Mouse (Mus musculus): Measurements from ENCODE around the gene Ppm1h. TPM values are rescaled to one million over a fixed set of nuclear protein-coding genes. Genes with fewer than 3 reads are reported as not detected.

Gene Ppm1h
- polyA plus RNA-seq, 1 experiment from 2014 or later, result 20.3 TPM

DNA sequence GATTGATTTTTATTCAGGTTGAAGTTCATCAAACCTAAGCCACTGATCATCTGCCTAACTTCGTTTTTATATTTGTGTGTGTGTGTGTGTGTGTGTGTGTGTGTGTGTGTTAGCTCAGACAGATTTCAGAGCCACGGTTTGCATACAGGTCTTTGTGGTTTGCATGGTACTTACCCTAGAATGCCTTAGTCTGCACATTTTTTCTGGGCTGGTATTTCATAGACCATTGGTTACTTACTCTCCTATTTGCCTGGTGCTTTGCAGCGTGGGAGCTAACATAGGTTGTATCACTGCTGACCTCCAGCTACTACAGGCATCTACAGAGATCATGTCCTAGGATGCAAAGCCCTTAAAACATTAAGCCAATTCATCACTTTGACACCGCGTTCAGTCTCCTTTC, 33.7 kb downstream of the Ppm1h start:
- Histone ChIP-seq H3K4me1 (replicated peaks) (peaks cover 65% of the 10 kb centered on the region), H3K4me3 (no peak overlapping the region), H3K4me2 (no peak overlapping the region), H3K36me3 (no peaks in the 10 kb centered on the region), H3K9ac (no peak overlapping the region), H3K27ac (peak overlapping the region; percentile 45; the same call in 1 of the 2 replicates), H3K27me3 (no peaks in the 10 kb centered on the region), H3K9me3 (no peaks in the 10 kb centered on the region)
- 62% methylated on average over 5 of the region's 5 CpGs for WGBS
- no peak for ATAC-seq (ENCODE audit: low FRiP score)

- Histone ChIP-seq H3K4me3 (no peak overlapping the region), H3K9ac (0 out of 2 replicates have a peak overlapping the region, but pooled peaks have one; percentile 8), H3K4me2 (no peak overlapping the region), H3K4me1 (replicated peaks) (peaks cover 55% of the 10 kb centered on the region), H3K36me3 (no peaks in the 10 kb centered on the region), H3K27ac (peak overlapping the region; percentile 61), H3K27me3 (no peaks in the 10 kb centered on the region), H3K9me3 (no peaks in the 10 kb centered on the region)
- 62% methylated on average over 12 of the region's 12 CpGs for WGBS
- ATAC-seq (ENCODE audit: low FRiP score), result no peak
Observed at GRCm38 (mm10) chr10:122715856-122716255, 37.3 kb downstream of the Ppm1h start.

- Histone ChIP-seq H3K4me3 (no peak overlapping the region), H3K27ac (peak overlapping the region; percentile 61), H3K27me3 (no peaks in the 10 kb centered on the region), H3K9me3 (no peaks in the 10 kb centered on the region), H3K4me1 (replicated peaks) (peaks cover 50% of the 10 kb centered on the region), H3K9ac (peak overlapping the region; percentile 8; the same call in 1 of the 2 replicates), H3K36me3 (no peaks in the 10 kb centered on the region), H3K4me2 (no peak overlapping the region)
- 33% methylated on average over 8 of the region's 8 CpGs for WGBS
- 0 out of 2 replicates have a peak, but pooled peaks have one; percentile 18 for ATAC-seq (ENCODE audit: low FRiP score)
Observed at GRCm38 (mm10) chr10:122716286-122716685, 37.7 kb downstream of the Ppm1h start.

DNA sequence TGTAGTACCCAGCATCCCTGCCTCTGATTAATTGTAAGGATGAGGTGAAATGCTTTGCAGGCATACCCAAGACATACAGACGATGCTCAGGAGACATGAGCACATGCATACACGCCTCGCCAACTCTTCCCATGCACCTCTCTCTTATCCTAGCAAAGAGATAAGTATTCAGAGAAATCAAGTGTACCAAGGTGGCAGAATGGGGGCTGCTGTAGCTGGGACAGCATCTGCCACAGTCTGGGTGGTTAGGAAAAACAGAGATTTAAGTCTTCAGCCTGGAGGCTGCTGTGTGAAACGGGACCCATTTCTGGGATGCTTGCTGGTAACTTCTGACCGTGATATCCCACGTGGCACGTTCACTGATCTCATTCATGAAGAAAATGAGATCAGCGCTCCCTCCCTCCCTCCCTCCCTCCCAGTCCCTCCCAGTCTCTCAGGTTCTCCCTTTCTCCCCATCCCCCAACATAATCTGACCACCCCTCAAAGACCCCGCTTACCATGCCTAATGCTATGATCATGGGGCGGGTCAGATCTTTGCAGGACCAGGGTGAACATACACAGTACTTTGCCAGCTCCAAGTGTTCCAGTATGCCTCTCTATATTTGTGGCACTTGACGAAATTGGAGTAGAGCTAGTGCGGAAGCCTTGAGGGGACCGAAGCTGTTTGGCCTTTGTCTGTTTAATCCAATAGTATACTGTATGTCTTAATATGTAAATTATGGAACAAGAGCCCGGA, 38.3 kb downstream of the Ppm1h start:
- no peaks in the 10 kb centered on the region for H3K9me3 ChIP-seq
- no peak overlapping the region; the same call in 1 of the 2 replicates for H3K9ac ChIP-seq
- H3K27ac ChIP-seq, result peak overlapping the region; percentile 61
- H3K4me3 ChIP-seq, result no peak overlapping the region
- no peaks in the 10 kb centered on the region for H3K36me3 ChIP-seq
- ATAC-seq (ENCODE audit: low FRiP score), result peak; percentile 15; the same call in 1 of the 2 replicates
- H3K4me1 ChIP-seq (replicated peaks), result peaks cover 44% of the 10 kb centered on the region
- H3K4me2 ChIP-seq, result no peak overlapping the region
- WGBS, result 68% methylated on average over 14 of the region's 14 CpGs
- no peaks in the 10 kb centered on the region for H3K27me3 ChIP-seq

GRCm38 (mm10) chr10:122717754-122718415, 39.3 kb downstream of the Ppm1h start:
- H3K27me3 ChIP-seq, result no peaks in the 10 kb centered on the region
- H3K9me3 ChIP-seq, result no peaks in the 10 kb centered on the region
- peak; percentile 33; the same call in 1 of the 2 replicates for ATAC-seq (ENCODE audit: low FRiP score)
- whole genome bisulfite sequencing, result 67% methylated on average over 14 of the region's 14 CpGs
- no peak overlapping the region for H3K4me3 ChIP-seq
- H3K9ac ChIP-seq, result no peak overlapping the region
- peaks cover 39% of the 10 kb centered on the region for H3K4me1 ChIP-seq (replicated peaks)
- no peak overlapping the region for H3K27ac ChIP-seq
- no peaks in the 10 kb centered on the region for H3K36me3 ChIP-seq
- no peak overlapping the region for H3K4me2 ChIP-seq

DNA sequence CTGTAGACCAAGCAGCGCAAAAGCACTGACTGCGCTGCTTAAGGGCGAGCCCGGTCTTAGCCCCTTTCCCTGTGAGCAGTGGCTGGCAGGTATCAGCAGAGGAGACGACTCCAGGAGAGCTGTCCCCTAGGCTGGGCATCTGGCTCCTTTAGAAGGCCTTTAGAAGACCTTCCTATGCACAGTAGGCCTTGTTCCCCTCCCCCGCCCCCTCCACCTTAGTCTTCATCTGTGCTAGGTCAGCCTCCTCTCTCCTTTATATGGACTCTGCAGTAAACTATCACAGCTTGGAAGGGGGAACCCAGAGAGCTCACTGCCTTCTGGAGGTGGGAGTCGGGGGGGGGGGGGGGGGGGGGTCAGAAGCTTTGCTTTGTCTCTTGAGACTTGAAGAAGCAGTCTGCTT, 40.4 kb downstream of the Ppm1h start:
- Histone ChIP-seq H3K4me3 (no peak overlapping the region), H3K4me2 (no peak overlapping the region), H3K36me3 (no peaks in the 10 kb centered on the region), H3K4me1 (replicated peaks) (peaks cover 34% of the 10 kb centered on the region), H3K9ac (no peak overlapping the region), H3K27ac (no peak overlapping the region), H3K9me3 (no peaks in the 10 kb centered on the region), H3K27me3 (no peaks in the 10 kb centered on the region)
- no peak for ATAC-seq (ENCODE audit: low FRiP score)
- 75% methylated on average over 7 of the region's 7 CpGs for WGBS

DNA sequence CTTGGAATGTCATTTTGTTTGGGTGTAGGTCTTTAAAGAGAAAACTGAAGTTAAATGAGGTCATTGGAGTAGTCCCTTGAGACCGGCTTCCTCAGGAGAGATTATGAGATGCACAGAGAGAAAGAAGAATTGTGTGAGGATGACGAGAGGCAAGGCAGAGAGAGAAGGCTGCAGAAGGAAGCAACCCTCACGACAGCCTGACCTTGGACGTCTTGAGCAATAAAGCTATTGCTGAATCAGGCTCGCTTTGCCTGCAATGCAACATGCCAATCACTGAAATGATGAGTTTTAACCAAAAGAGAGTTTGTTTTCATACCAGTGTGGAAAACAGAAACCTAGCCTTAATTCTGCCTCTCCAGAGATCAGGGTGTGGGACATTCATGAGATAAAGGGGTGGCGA, 43.5 kb downstream of the Ppm1h start:
- no peaks in the 10 kb centered on the region for H3K27me3 ChIP-seq
- 89% methylated on average over 6 of the region's 6 CpGs for WGBS
- H3K4me1 ChIP-seq (replicated peaks), result peaks cover 10% of the 10 kb centered on the region
- no peak overlapping the region for H3K4me3 ChIP-seq
- no peak for ATAC-seq (ENCODE audit: low FRiP score)
- H3K9ac ChIP-seq, result no peak overlapping the region
- H3K36me3 ChIP-seq, result no peaks in the 10 kb centered on the region
- H3K4me2 ChIP-seq, result no peak overlapping the region
- no peak overlapping the region for H3K27ac ChIP-seq
- H3K9me3 ChIP-seq, result no peaks in the 10 kb centered on the region

- no peak overlapping the region for H3K4me2 ChIP-seq
- H3K4me1 ChIP-seq (replicated peaks), result no peaks in the 10 kb centered on the region
- 82% methylated on average over 4 of the region's 4 CpGs for WGBS
- no peaks in the 10 kb centered on the region for H3K36me3 ChIP-seq
- ATAC-seq (ENCODE audit: low FRiP score), result no peak
- no peaks in the 10 kb centered on the region for H3K9me3 ChIP-seq
- H3K9ac ChIP-seq, result no peak overlapping the region
- H3K27ac ChIP-seq, result no peak overlapping the region
- H3K27me3 ChIP-seq, result no peaks in the 10 kb centered on the region
- no peak overlapping the region for H3K4me3 ChIP-seq
Observed at GRCm38 (mm10) chr10:122724692-122725091, 46.1 kb downstream of the Ppm1h start.

- Histone ChIP-seq H3K4me2 (no peak overlapping the region), H3K4me3 (no peak overlapping the region), H3K27ac (no peak overlapping the region), H3K36me3 (no peaks in the 10 kb centered on the region), H3K9ac (no peak overlapping the region), H3K4me1 (replicated peaks) (no peaks in the 10 kb centered on the region), H3K9me3 (no peaks in the 10 kb centered on the region), H3K27me3 (no peaks in the 10 kb centered on the region)
- ATAC-seq (ENCODE audit: low FRiP score), result no peak
- 68% methylated on average over 4 of the region's 4 CpGs for WGBS
Observed at GRCm38 (mm10) chr10:122727228-122727627, 48.7 kb downstream of the Ppm1h start.

DNA sequence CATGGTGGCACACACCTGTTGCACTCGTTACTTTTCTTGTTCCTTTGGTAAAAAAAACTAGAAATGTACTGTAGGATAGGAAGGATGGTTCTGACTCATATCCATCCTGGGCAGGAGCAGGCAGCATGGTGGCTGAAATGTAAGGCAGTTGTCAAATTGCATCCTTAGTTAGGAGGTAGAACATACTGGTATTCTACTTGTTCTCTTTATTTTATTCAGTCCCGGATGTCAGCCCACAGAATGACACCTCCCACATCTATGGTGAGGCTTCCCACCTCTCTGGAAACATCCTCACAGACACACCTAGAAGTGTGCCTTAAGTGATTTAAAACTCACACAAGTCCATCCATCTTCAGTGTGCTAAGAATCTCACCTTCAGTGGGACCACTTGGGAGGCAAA, 49.6 kb downstream of the Ppm1h start:
- ATAC-seq (ENCODE audit: low FRiP score), result no peak
- Histone ChIP-seq H3K4me3 (no peak overlapping the region), H3K9ac (no peak overlapping the region), H3K27me3 (no peaks in the 10 kb centered on the region), H3K4me1 (replicated peaks) (no peaks in the 10 kb centered on the region), H3K36me3 (no peaks in the 10 kb centered on the region), H3K4me2 (no peak overlapping the region), H3K27ac (no peak overlapping the region), H3K9me3 (no peaks in the 10 kb centered on the region)
- 90% methylated on average over 2 of the region's 2 CpGs for WGBS

DNA sequence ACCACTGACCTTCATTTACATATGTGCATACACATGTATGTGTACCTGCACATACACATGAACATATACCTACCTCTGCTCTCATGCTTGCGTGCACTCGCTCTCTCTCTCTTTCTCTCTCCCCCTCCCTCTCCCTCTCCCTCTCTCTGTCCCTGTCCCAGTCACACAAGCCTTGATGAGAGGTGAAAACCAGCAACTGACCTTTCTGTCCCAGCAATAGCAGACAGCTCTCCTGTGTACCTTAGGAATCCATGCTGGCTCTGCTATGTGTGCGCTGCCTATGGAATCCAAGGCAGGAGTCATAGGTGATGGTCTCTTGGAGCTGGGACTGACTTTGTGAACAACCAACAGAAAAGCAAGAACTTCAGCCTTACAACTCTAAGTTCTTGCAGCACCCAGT, 53.6 kb downstream of the Ppm1h start:
- no peaks in the 10 kb centered on the region for H3K36me3 ChIP-seq
- no peak overlapping the region for H3K27ac ChIP-seq
- H3K4me2 ChIP-seq, result no peak overlapping the region
- WGBS, result 99% methylated on average over 3 of the region's 3 CpGs
- no peaks in the 10 kb centered on the region for H3K4me1 ChIP-seq (replicated peaks)
- H3K9me3 ChIP-seq, result no peaks in the 10 kb centered on the region
- H3K9ac ChIP-seq, result no peak overlapping the region
- no peak for ATAC-seq (ENCODE audit: low FRiP score)
- no peaks in the 10 kb centered on the region for H3K27me3 ChIP-seq
- no peak overlapping the region for H3K4me3 ChIP-seq

- 97% methylated on average over 4 of the region's 4 CpGs for WGBS
- no peak for ATAC-seq (ENCODE audit: low FRiP score)
- no peak overlapping the region for H3K4me2 ChIP-seq
- H3K9ac ChIP-seq, result no peak overlapping the region
- H3K27me3 ChIP-seq, result no peaks in the 10 kb centered on the region
- H3K4me3 ChIP-seq, result no peak overlapping the region
- H3K27ac ChIP-seq, result no peak overlapping the region
- no peaks in the 10 kb centered on the region for H3K36me3 ChIP-seq
- no peaks in the 10 kb centered on the region for H3K4me1 ChIP-seq (replicated peaks)
- H3K9me3 ChIP-seq, result no peaks in the 10 kb centered on the region
Observed at GRCm38 (mm10) chr10:122734521-122734920, 56.0 kb downstream of the Ppm1h start.
